Mouse (Mus musculus) myocyte (in vitro differentiated cells): ENCODE measurements at regions not wholly inside any gene's neighbourhood (a gene's known extent, or its start where the extent isn't known, plus 50 kb on each side); places are given as distances from the start of the nearest gene placed in this dataset.

Experiments
- CEBPB ChIP-seq: IDR thresholded peaks from 2 replicates; pipeline ENCODE4 v1.6.1; 2011; ENCODE audit warnings: mild to moderate bottlenecking, moderate library complexity; ENCODE audit not compliant: poor library complexity, insufficient read depth, severe bottlenecking
- E2F4 ChIP-seq: IDR thresholded peaks from one replicate; pipeline ENCODE4 v1.6.1; 2011; ENCODE audit warnings: mild to moderate bottlenecking, control low read depth, moderate library complexity; ENCODE audit not compliant: insufficient read depth
- MAX ChIP-seq: IDR thresholded peaks from one replicate; pipeline ENCODE4 v1.6.1; 2011; ENCODE audit warnings: low read depth, mild to moderate bottlenecking, control low read depth
- MYOG ChIP-seq, 3 experiments: IDR thresholded peaks; one replicate each; pipeline ENCODE4 v1.6.1; 2011; ENCODE audit warnings: control low read depth in 2 of 3, low read depth in 2 of 3, mild to moderate bottlenecking in 2 of 3; ENCODE audit not compliant: insufficient read length in 2 of 3, control insufficient read depth in 1 of 3, insufficient read depth in 1 of 3
- POLR2A ChIP-seq: IDR thresholded peaks from one replicate; pipeline ENCODE4 v1.6.1; 2011; ENCODE audit warnings: low read depth, mild to moderate bottlenecking, control low read depth, moderate library complexity; ENCODE audit not compliant: insufficient read length
- POLR2AphosphoS2 ChIP-seq: IDR thresholded peaks from one replicate; pipeline ENCODE4 v1.6.1; 2011; ENCODE audit warnings: low read depth, control low read depth; ENCODE audit not compliant: insufficient read length
- REST ChIP-seq: IDR thresholded peaks from one replicate; pipeline ENCODE4 v1.6.1; 2011; ENCODE audit warnings: mild to moderate bottlenecking, control low read depth, moderate library complexity; ENCODE audit not compliant: insufficient read depth, insufficient read length
- SRF ChIP-seq: IDR thresholded peaks from one replicate; pipeline ENCODE4 v1.6.1; 2011; ENCODE audit warnings: low read depth; ENCODE audit not compliant: control insufficient read depth, insufficient read length
- TCF12 ChIP-seq: IDR thresholded peaks from one replicate; pipeline ENCODE4 v1.6.1; 2011; ENCODE audit warnings: mild to moderate bottlenecking, control low read depth; ENCODE audit not compliant: poor library complexity, insufficient read depth, severe bottlenecking
- TCF3 ChIP-seq: IDR thresholded peaks from one replicate; pipeline ENCODE4 v1.6.1; 2011; ENCODE audit warnings: low read depth, control low read depth; ENCODE audit not compliant: insufficient read length
- USF1 ChIP-seq: IDR thresholded peaks from one replicate; pipeline ENCODE4 v1.6.1; 2011; ENCODE audit warnings: low read depth, mild to moderate bottlenecking, control low read depth, moderate library complexity

DNA sequence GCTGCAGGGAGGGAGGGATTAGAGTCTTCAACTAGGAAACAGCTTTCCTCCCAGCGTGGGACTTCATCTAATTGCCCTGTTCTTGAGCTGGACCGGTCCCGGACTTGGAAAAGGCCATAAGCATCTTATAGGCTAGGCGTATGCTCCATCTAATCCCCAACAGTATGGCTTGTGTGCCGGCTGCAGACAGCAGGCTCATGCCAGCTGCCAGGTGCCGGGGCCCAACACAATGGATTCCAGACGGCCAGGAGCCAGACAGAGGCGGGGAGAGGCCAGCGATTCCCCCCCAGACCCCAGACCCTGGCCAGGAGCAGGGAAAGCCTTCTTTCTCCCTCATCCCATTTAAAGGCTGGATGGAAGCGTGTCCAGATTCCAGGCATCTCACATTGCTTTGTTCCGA lies 198.4 kb upstream of the Rreb1 start:
- no peak for TF ChIP-seq MAX
- TF ChIP-seq E2F4, result no peak
- TF ChIP-seq POLR2A, result no peak
- no peak for TF ChIP-seq TCF3
- no peak for TF ChIP-seq TCF12
- TF ChIP-seq POLR2AphosphoS2, result no peak
- no peak for TF ChIP-seq USF1
- TF ChIP-seq CEBPB, result no peak
- TF ChIP-seq MYOG (IDR thresholded peaks at IDR 0.05; ENCODE audit: control insufficient read depth in 1 of 3, insufficient read depth in 1 of 3, insufficient read length in 2 of 3, low read depth in 2 of 3), result no peak
- TF ChIP-seq REST, result no peak
- no peak for TF ChIP-seq SRF
